Mouse (Mus musculus): ENCODE data around the gene Kel.
A peak's percentile ranks its signal among the peaks of the same experiment; 100 is the strongest.

Kel gene

GRCm38 (mm10) chr6:41704123-41704522, at the start of gene Kel:
Gene Kel (minus strand): TSS chr6:41704339.
- DNase-seq (ENCODE audit: low spot score in 2 of 2) = no peak

- DNase-seq (ENCODE audit: low spot score in 2 of 2) = no peak
Measured at GRCm38 (mm10) chr6:41744664-41745392, 40.7 kb upstream of the Kel start.

- no peak for DNase-seq (ENCODE audit: low spot score in 2 of 2)
Measured at GRCm38 (mm10) chr6:41741101-41741500, 37.0 kb upstream of the Kel start.

GRCm38 (mm10) chr6:41734719-41735470, 30.8 kb upstream of the Kel start:
- DNase-seq (ENCODE audit: low spot score in 2 of 2) = peak in 1 of 2 experiments; percentile 23

GRCm38 (mm10) chr6:41727989-41728609, 24.0 kb upstream of the Kel start:
- no peak for DNase-seq (ENCODE audit: low spot score in 2 of 2)

GRCm38 (mm10) chr6:41721430-41721829, 17.3 kb upstream of the Kel start:
- DNase-seq (ENCODE audit: low spot score in 2 of 2) = no peak

GRCm38 (mm10) chr6:41710281-41710680, 6.1 kb upstream of the Kel start:
- no peak for DNase-seq (ENCODE audit: low spot score in 2 of 2)

GRCm38 (mm10) chr6:41706275-41706674, 2.1 kb upstream of the Kel start:
- no peak for DNase-seq (ENCODE audit: low spot score in 2 of 2)

- no peak for DNase-seq (ENCODE audit: low spot score in 2 of 2)
Measured at GRCm38 (mm10) chr6:41702928-41703327, 1.2 kb downstream of the Kel start.

- DNase-seq (ENCODE audit: low spot score in 2 of 2) = no peak
Measured at GRCm38 (mm10) chr6:41701245-41701644, 2.9 kb downstream of the Kel start.

- no peak for DNase-seq (ENCODE audit: low spot score in 2 of 2)
Measured at GRCm38 (mm10) chr6:41694407-41694806, 9.7 kb downstream of the Kel start.

GRCm38 (mm10) chr6:41692200-41692599, 11.9 kb downstream of the Kel start:
- no peak for DNase-seq (ENCODE audit: low spot score in 2 of 2)

- DNase-seq (ENCODE audit: low spot score in 2 of 2) = no peak
Measured at GRCm38 (mm10) chr6:41685596-41685995, 18.5 kb downstream of the Kel start.

GRCm38 (mm10) chr6:41684911-41685310, 19.2 kb downstream of the Kel start:
- DNase-seq (ENCODE audit: low spot score in 2 of 2) = no peak

- DNase-seq (ENCODE audit: low spot score in 2 of 2) = no peak
Measured at GRCm38 (mm10) chr6:41684131-41684530, 20.0 kb downstream of the Kel start, which contains the start of gene Llcfc1. Gene Llcfc1 (plus strand): TSS chr6:41684431.

GRCm38 (mm10) chr6:41681656-41682055, 22.5 kb downstream of the Kel start:
- no peak for DNase-seq (ENCODE audit: low spot score in 2 of 2)

GRCm38 (mm10) chr6:41680669-41681068, 23.5 kb downstream of the Kel start, which contains the start of gene Trpv5:
Gene Trpv5 (minus strand): TSS chr6:41680769.
- no peak for DNase-seq (ENCODE audit: low spot score in 2 of 2)

- DNase-seq (ENCODE audit: low spot score in 2 of 2) = no peak
Measured at GRCm38 (mm10) chr6:41676530-41676929, 27.6 kb downstream of the Kel start.

GRCm38 (mm10) chr6:41662320-41662719, 41.8 kb downstream of the Kel start:
- DNase-seq (ENCODE audit: low spot score in 2 of 2) = no peak

- no peak for DNase-seq (ENCODE audit: low spot score in 2 of 2)
Measured at GRCm38 (mm10) chr6:41658487-41658886, 45.7 kb downstream of the Kel start.

- no peak for DNase-seq (ENCODE audit: low spot score in 2 of 2)
Measured at GRCm38 (mm10) chr6:41654648-41655047, 49.5 kb downstream of the Kel start.

GRCm38 (mm10) chr6:41653173-41653572, 51.0 kb downstream of the Kel start:
- DNase-seq (ENCODE audit: low spot score in 2 of 2) = no peak

GRCm38 (mm10) chr6:41646672-41647071, 57.5 kb downstream of the Kel start:
- no peak for DNase-seq (ENCODE audit: low spot score in 2 of 2)

All from right cerebral cortex, postnatal 10 days (tissue).